Mouse (Mus musculus): ENCODE data around the gene Slc25a14.
A peak's percentile ranks its signal among the peaks of the same experiment; 100 is the strongest.

Slc25a14 gene

DNA sequence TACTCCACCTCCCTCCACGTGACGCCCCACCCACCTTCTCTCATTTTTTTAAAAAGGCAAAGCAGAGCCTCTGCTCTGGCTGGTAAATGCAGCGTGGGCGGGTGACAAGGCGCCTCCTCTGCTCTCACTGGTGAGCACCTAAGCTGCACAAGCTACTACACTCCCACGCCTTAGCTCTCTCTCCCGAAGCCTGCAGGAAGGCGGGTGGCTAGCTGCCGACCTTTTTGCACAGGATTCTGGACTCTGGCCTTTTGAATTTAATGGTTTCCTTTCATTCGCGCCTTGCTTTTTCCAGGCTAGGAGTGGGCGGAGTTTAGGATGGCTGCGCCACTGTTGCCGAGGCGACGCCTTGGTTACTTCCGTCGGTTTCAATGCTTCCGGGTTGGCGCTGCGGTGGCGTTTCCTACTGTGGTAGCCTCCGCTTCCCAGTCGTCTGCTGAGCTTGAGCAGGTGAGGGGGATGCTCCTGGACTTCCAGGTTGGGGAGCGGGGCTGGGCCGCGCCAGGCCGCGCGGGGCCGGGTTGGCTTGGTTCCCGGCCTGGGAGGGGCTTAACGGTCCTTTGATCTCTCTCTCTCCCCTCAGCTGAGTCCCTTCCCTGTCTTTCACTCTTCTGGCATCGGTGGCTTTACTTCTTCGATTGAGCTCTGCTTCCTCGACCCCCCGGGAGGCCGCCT, at the start of gene Slc25a14:
Gene Slc25a14 (plus strand): TSS at position 35 of the 675 bp plus-strand sequence.
- peak; percentile 60 for DNase-seq (ENCODE audit: low spot score)

DNA sequence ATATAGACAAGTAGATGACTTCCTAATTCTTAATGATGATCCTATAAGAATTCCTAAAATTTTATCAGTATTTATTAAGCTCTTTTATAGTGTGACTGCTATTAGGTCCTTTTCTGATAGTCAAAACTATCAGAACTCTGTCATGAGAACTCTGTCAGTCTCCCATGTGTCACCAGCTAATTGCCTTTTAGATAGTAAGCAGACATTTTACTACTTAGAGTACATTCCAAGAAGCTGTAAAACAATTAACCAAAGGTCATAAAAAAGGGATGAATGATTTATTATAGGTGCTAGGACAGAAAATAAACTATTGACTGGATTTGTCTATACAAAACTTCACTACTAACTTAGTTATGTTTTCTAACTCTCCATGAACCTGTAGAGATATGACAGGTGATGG, 39.9 kb upstream of the Slc25a14 start:
- DNase-seq (ENCODE audit: low spot score) = no peak

DNA sequence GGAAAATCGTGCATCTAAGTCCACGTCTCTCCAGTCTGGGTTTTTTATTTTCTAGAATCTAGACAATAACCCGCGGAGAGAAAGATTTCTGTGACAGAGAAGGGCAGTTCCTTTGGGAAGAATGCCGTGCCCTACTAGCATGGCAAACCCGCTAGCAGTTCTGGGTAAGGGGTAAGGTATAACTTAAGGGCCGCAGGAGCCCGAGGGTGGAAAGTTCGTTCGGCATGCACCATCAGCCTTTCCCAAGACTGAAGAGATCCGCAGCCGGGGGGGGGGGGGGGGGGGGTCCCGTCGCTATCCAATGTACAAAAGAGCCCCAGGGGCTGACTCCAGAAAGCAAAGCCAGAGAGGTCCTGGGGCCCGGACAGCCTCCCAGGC, 29.5 kb upstream of the Slc25a14 start:
- no peak for DNase-seq (ENCODE audit: low spot score)

DNA sequence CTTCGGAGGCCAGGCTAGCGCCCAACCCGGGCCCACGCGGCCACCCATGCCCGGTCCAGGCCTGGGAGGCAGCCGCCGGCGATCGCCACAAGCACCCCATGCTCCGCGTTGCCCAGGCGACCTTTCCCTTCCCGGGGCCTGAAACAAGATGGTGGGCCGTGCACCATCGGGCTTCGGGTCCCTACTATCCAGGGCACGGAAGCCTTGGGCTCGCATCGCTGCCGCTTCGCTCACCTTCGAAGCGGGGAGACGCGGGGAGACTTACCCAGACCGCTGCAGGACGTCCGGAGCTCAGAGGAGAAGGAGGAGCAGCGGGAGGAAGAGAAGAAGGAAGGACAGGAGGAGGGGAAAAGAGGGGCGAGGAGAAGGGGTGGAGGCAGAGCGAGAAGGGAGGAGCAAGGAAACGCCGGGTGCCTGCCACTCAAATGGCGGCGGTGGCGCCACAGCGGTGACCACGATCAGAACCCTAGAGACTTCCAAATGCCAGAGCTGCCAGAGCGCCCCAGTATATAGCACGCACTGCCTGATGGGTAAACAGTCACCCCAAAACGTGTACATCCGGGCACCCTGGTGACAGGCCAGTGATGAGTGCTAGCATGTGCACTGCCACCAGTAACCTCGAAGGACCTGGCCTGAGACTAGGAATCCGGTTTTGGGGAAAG, 29.0 kb upstream of the Slc25a14 start, which contains the start of gene Zfp280c:
Gene Zfp280c (minus strand): TSS at position 406 of the 662 bp plus-strand sequence.
- peak; percentile 40 for DNase-seq (ENCODE audit: low spot score)

DNA sequence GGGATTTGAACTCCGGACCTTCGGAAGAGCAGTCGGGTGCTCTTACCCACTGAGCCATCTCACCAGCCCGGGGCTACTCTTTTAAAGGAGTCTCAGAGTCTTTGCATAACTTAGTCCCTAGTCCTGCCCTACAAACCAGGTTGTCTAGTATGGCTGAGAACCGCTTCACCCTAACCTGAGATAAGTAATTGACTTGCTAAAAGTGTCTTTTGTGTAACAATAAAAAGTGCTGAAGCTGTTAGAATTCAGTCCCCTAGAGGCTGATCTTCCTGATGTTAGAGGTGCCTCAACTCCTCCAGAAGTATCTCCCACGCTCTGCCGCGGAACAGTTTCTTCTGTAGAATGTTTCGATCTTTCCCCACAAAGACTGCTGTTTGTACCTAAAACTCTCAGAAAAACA, 27.2 kb upstream of the Slc25a14 start:
- DNase-seq (ENCODE audit: low spot score) = no peak

DNA sequence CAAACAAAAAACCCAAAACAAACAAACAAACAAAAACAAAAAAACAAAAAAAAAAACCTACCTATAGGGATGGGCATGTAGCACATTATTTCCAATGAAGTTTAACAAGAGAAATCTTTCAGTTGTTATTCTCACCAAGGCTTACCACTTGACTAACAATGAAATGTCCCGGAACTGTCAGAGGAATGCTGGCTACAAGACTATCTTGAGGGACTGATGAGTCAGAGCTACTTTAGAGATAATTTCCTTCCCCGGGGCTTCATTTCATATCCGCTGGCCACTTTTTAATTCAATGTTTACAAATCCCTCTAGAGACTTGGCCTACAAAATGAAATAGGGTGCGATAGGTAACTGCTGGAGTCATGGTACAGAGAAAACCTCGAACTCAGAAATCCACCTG, 26.3 kb upstream of the Slc25a14 start:
- DNase-seq (ENCODE audit: low spot score) = no peak

DNA sequence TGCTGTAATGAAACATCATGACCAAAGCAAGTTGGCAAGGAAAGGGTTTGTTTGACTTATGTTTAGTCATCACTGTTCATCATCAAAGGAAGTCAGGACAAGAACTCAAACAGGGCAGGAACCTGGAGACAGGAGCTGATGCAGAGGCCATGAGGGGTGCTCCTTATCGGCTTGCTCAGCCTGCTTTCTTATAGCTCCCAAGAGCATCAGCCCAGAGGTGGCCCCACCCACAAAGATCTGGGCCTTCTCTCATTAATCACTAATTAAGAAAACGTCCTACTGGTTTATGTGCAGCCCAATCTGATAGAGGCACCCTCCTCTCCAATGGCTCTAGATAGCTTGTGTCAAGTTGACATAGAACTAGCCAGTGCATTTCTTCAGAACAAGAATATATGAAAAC, 18.3 kb upstream of the Slc25a14 start:
- DNase-seq (ENCODE audit: low spot score) = no peak

DNA sequence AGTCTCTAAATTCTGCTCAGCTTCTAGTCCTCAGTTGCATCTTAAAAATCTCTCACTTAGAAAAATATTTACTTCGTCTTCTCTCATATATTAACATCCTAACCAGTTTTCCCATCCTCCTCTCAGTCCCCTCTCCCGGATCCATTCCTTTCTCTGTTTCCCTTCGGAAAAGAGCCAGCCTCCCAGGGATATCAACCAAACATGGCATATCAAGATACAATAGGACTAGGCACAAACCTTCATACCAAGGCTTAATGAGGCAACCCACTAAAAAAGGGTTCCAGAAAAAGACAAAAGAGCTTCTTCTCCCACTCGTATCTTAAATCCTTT, 199 bp upstream of the Slc25a14 start:
- DNase-seq (ENCODE audit: low spot score) = no peak

DNA sequence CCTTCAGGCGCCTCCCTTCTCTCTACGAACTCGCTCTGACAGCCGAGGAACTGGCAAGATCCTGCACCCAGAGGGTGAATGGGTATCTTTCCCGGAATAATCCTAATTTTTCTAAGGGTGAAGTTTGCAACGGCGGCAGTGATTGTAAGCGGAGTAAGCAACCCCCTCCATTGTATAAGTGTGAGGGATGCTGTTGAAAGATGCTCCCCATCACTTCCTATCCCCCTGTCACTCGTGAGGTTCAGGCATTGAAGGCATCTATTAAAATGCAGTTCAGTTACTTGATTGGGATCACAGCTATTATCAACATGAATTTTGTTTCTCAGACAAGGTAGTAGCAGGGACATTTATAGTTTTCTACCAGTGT, 824 bp downstream of the Slc25a14 start:
- DNase-seq (ENCODE audit: low spot score) = no peak

DNA sequence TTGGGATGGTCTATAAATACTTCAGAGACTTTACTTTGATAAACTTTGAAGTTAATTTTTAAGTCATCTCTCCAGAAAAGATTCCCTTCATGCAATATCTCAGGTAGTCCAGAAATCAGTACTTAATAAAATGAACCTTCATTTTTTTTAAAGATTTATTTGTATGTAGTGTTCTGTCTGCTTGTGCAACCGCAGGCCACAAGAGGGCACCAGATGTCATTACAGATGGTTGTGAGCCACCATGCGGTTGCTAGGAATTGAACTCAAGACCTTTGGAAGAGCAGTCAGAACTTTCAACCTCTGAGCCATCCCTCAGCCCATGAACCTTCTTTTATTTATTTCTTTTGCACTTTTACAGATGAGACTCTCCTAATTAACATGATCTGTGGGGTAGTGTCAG, 13.8 kb downstream of the Slc25a14 start:
- no peak for DNase-seq (ENCODE audit: low spot score)

DNA sequence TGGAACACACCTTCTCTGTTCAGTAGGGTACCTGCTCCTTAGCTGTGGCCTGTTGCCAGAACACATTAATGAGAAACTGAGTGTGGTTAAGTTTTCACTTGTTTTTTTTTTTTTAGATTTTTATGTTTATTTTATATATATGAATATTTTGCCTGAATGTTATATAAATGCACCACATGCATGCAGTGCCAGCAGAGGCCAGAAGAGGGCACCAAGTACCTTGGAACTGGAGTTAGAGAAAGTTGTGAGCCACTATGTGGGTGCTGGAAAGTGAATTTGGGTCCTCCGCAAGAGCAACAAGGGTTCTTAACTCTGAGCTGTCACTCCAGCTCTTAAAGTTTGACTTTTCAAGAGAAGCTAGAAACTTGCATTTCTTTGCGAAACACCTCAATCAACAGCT, 20.9 kb downstream of the Slc25a14 start:
- no peak for DNase-seq (ENCODE audit: low spot score)

DNA sequence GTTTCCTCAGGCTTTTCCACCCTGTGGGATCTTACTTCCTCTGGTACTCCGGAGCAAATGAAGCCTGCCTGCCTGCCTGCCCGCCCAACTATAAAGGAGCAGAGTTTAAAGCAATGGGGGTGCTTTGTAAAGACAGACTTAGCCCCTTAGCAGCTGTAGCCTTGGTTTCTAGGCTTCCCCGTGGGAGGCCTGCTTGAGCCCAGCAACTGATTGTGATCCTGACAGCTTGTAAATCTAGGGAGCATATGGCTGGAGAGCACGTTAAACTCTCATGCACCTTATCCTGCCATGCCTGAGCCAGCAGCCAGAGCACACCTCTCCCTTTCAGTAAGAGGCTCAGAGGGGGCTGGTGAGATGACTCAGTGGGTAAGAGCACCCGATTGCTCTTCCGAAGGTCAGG, 43.6 kb downstream of the Slc25a14 start:
- no peak for DNase-seq (ENCODE audit: low spot score)

DNA sequence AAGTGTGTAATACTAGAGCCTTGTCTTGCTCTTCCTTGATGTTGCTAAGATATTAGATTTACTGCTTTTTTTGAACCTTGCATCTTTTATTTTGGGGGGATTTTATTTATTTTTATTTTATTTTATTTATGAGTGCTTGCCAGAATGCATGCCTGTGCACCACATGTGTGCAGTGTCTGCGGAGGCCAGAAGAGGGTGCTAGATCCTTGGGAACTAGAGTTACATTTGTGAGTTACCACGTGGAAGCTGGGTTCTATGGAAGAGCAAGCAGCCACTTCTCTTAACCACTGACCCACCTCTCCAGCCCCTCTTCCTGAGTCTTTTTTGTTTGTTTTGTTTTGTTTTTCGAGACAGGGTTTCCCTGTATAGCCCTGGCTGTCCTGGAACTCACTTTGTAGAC, 46.4 kb downstream of the Slc25a14 start:
- DNase-seq (ENCODE audit: low spot score) = no peak

DNA sequence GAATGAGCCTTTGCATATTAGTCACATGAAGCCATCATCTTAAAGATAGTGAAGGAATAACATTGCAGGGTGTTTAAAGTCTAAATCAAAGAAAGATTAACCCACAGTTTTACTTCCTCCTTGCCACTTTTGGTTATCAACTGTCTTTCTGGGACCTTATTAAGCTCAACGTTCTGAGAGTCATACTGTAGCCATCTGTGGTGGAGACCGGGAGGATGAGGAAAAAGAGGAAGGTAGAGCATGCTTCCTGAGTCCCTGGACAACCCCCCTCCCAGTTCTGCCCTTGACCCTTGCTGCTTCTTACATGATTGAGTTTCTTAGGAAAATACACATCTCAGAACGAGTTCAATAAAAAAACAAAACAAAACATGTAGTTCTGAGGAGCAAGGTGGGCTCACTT, 48.5 kb downstream of the Slc25a14 start:
- no peak for DNase-seq (ENCODE audit: low spot score)

DNA sequence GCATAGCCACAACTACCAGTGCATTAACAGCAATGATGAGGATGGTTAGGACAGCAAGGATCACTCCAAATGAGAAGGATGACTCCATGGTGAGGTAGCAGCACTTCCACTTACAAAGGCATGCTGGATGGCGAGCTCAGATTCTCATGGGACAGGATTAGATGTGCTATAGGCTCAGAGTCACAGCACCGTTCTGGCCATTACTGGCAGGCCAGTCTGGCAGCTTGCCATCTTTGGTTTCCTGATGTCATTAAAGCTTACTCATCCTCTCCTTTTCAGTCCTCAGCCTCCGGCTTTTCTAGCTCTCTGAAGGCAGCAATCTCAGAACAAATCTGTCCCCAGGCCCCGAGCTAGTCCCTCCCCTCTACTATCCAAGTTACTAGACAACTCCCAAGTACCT, 51.0 kb downstream of the Slc25a14 start, which contains the start of gene Gpr119:
Gene Gpr119 (minus strand): TSS at position 308 of the 400 bp plus-strand sequence.
- DNase-seq (ENCODE audit: low spot score) = no peak

DNA sequence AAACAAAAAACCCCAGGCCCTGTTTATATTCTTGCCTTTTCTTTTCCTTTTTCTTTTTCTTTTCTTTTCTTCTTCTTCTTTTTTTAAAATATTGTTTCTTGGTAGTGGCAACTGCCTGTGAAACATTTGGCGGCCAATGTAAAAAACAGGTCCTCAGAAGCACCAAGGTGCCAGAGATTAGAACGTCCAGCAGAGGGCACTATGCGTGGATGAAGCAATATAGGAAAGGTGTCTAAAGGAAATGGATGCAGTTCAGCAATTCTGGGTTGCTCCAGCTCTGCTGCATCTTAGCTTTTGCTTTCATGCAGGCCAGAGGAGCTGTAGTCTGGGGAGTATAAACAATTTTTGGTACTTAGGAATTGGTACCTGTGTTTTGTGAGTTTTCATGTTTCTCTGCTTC, 60.2 kb downstream of the Slc25a14 start:
- no peak for DNase-seq (ENCODE audit: low spot score)

DNA sequence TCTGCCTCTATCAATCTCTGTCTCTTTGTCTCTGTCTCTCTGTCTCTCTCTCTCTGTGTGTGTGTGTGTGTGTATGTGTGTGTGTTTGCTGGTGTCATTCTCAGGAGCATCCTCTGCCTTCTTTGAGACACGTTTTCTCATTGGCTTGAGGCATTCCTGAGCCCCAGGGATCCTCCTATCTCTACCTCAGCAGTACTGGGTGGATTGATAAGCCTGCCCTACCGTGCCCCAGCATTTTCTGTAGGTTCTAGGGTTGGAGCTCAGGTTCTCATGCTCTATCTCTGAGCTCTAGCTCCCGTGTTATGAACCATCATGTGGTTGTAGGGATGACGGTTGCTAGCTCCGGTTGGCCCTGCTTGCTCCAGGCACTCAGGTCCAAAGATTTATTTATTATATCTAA, 60.6 kb downstream of the Slc25a14 start:
- no peak for DNase-seq (ENCODE audit: low spot score)

DNA sequence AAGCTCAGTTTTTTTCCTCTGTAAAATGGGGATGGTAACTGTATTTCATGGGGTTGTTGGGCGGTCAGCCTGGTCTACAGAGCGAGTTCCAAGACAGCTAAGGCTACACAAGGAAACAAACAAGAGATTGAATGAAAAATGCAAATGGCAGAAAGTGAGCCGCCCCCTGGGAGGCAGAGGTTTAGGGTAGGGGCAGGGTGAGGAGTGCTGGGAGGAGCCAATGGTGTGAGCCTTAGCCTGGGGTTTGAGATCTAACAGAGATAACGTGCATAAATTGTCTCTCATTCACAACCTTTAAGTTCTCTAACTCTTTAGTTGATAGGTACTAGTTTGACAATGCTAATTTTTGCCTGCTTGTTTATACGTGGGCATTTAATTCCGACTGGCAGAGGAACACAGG, 71.2 kb downstream of the Slc25a14 start:
- DNase-seq (ENCODE audit: low spot score) = no peak

DNA sequence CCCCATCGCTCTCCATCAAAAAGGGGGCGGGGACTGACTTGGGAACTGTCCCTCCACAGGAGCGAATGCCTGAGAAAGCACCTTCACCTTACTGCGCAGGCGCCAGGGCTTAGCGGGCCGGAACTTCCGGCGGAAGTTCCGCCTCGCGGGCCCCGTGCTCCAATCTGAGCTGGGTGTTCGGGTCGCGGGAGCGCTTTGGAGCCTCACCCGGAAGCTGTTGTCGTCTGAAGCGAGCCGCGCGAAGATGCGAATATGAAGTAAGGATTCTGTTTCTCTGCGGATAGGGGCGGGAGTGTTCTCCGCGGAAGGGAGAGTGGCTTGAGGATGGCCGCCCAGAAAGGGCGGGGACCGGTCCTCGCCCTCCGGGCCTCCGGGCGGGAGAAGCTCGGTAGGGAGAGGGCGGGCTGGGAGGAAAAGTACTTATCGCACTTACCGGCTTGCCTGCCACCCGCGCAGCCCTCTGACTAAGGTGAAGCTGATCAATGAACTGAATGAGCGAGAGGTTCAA, 71.7 kb downstream of the Slc25a14 start, which contains the start of gene Rbmx2:
Gene Rbmx2 (plus strand): TSS at position 141 of the 508 bp plus-strand sequence.
- DNase-seq (ENCODE audit: low spot score) = peak; percentile 85

DNA sequence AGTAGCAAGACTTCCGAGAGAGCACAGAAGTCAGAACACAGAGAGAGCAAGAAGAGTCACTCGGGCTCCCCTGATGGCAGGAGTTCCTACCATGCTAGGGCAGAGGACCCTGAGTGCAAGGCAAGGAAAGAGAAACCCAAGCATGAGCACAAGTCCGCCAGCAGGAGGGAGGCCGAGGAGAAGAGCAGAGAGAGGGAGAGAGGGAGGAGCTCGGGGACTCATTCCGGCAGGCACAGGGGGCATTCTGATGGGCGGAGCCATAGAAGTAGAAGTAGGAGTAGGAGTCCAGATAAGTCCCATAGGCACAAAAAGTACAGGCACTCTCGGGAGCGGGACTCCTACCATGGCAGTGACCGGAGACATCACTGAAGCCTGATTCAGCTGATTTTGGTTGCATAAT, 86.5 kb downstream of the Slc25a14 start:
- DNase-seq (ENCODE audit: low spot score) = no peak

Data from ovary, adult 18-20 months (tissue).